Mouse (Mus musculus) neural tube, embryonic 10.5 days (tissue): Measurements from ENCODE around the gene Lamc3.
"Not testable (repeated sequence)": the region's sequence is repeated elsewhere in the genome, so short reads cannot be mapped to it uniquely, and the experiment has no call there.

Source experiments
- DNase-seq: peaks from one replicate; pipeline ENCODE4 v3.0.0-alpha.2; 2017; ENCODE audit warnings: low spot score; ENCODE audit errors: extremely low spot score

The Lamc3 gene

GRCm38 (mm10) chr2:31876446-31876845 lies 10.6 kb upstream of the Lamc3 start:
- no peak for DNase-seq

- DNase-seq: no peak
These were observed 8.5 kb upstream of the Lamc3 start for GRCm38 (mm10) chr2:31878610-31879009.

GRCm38 (mm10) chr2:31880868-31881267 lies 6.2 kb upstream of the Lamc3 start:
- DNase-seq: no peak

- no peak for DNase-seq
These were observed 4.0 kb upstream of the Lamc3 start for GRCm38 (mm10) chr2:31883061-31883460.

- no peak for DNase-seq
These were observed 2.3 kb upstream of the Lamc3 start for GRCm38 (mm10) chr2:31884806-31885205.

GRCm38 (mm10) chr2:31888871-31889270 lies 1.8 kb downstream of the Lamc3 start:
- DNase-seq: no peak

GRCm38 (mm10) chr2:31891219-31891618 lies 4.1 kb downstream of the Lamc3 start:
- DNase-seq: no peak

GRCm38 (mm10) chr2:31893110-31893669 lies 6.1 kb downstream of the Lamc3 start:
- no peak for DNase-seq

GRCm38 (mm10) chr2:31894221-31894870 lies 7.3 kb downstream of the Lamc3 start:
- DNase-seq: no peak

GRCm38 (mm10) chr2:31900932-31901331 lies 13.8 kb downstream of the Lamc3 start:
- no peak for DNase-seq

GRCm38 (mm10) chr2:31901659-31902362 lies 14.7 kb downstream of the Lamc3 start:
- no peak for DNase-seq

- DNase-seq: no peak
These were observed 17.0 kb downstream of the Lamc3 start for GRCm38 (mm10) chr2:31904089-31904488.

- no peak for DNase-seq
These were observed 17.5 kb downstream of the Lamc3 start for GRCm38 (mm10) chr2:31904622-31905021.

- DNase-seq: no peak
These were observed 18.6 kb downstream of the Lamc3 start for GRCm38 (mm10) chr2:31905682-31906081.

GRCm38 (mm10) chr2:31906407-31906806 lies 19.3 kb downstream of the Lamc3 start:
- DNase-seq: no peak

GRCm38 (mm10) chr2:31912575-31912974 lies 25.5 kb downstream of the Lamc3 start:
- no peak for DNase-seq

GRCm38 (mm10) chr2:31914213-31914612 lies 27.1 kb downstream of the Lamc3 start:
- DNase-seq: not testable (repeated sequence)

GRCm38 (mm10) chr2:31915112-31915511 lies 28.0 kb downstream of the Lamc3 start:
- peak; percentile 75 for DNase-seq

GRCm38 (mm10) chr2:31917636-31918035 lies 30.5 kb downstream of the Lamc3 start:
- no peak for DNase-seq

- DNase-seq: no peak
These were observed 36.6 kb downstream of the Lamc3 start for GRCm38 (mm10) chr2:31923645-31924044.

- DNase-seq: no peak
These were observed 37.7 kb downstream of the Lamc3 start for GRCm38 (mm10) chr2:31924811-31925210.

GRCm38 (mm10) chr2:31925936-31926335 lies 38.8 kb downstream of the Lamc3 start:
- DNase-seq: no peak

- DNase-seq: no peak
These were observed 42.6 kb downstream of the Lamc3 start for GRCm38 (mm10) chr2:31929664-31930063.
